Mouse (Mus musculus) liver, adult 10 weeks (tissue): ENCODE measurements around the gene Ddx49. TPM values are rescaled to one million over a fixed set of nuclear protein-coding genes. Genes with fewer than 3 reads are reported as not detected.

Experiments
- polyA plus RNA-seq: library from polyadenylated mRNA; stranded (reverse); fragments of 350-450 nt; fragmentation: Illumina TruSeq; extraction: RNeasy Lipid Tissue Mini Kit (QIAGEN cat#74804); gene quantifications from one replicate; pipeline ENCODE4 v1.2.3, GENCODE M21; 2014; ENCODE audit warnings: low read depth, low replicate concordance

The Ddx49 gene
- 3.4 TPM for polyA plus RNA-seq

DNA sequence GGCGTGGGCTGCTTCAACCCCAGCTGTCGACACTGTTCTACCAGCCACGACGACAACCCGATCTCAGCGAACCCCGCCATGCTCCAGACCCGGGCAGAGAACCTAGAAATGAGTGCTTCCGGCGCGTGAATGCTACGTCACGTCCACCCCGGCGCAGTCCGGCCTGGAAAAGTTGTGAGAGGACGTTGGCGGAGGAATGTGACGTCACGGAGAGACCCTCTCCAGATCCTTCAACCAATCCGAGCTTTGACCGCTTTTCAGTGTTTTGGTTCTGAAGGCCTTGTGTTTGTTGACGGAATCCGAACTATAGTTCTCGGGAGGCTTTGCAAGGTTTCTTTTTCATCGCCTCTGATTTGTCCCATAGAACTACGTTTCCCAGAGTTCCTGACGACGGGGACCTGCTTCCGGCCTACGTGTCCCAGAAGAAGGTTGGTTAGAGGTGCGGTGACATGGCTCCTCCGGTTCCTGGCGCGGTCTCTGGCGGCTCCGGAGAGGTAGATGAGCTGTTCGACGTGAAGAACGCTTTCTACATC, at the start of gene Ddx49, which contains the start of gene Cope:
Ddx49 (minus strand) TSS at position 132 of the 533 bp plus-strand sequence.
Cope (plus strand) TSS at position 161 of the 533 bp plus-strand sequence.

DNA sequence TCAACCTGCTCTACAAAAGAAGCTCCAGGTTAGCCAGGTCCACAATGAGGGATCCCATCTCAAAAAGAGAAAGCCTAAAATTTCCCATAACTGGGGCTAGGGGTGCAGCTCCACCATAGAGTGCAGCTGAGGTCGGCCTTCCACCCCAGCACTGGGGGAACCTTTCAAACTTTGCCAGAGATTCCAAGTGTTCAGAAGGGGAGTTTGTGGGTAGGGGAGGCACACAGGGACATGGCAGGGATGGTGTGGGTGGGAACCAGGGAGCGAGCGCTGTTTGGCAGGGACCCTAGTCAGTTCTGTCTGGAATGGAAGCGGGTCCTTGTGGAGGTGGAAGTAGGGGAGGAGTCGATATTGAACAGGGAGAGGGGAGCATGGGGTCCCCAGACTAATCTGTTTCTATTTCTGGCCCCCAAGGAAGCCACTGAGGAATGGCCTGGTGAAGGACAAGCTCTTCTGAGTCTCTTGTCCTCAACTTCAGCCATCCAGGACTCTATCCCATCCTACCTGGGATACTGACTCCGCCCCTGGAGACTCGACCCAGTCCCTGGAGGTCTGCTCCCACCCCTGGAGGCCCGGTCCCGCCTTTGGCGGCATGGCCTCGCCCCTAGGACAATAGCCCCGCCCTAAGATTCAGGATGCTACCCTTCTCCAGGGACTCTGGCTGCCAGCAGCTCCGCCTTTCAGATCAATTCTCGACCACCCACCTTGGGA, 27.0 kb upstream of the Ddx49 start, which contains the start of gene Gdf1:
Gdf1 (plus strand) TSS at position 694 of the 711 bp plus-strand sequence.

GRCm38 (mm10) chr8:70315624-70316510, 13.6 kb upstream of the Ddx49 start, which contains the start of gene Cers1:
TSS of gene Cers1 (plus strand) at chr8:70315775.

DNA sequence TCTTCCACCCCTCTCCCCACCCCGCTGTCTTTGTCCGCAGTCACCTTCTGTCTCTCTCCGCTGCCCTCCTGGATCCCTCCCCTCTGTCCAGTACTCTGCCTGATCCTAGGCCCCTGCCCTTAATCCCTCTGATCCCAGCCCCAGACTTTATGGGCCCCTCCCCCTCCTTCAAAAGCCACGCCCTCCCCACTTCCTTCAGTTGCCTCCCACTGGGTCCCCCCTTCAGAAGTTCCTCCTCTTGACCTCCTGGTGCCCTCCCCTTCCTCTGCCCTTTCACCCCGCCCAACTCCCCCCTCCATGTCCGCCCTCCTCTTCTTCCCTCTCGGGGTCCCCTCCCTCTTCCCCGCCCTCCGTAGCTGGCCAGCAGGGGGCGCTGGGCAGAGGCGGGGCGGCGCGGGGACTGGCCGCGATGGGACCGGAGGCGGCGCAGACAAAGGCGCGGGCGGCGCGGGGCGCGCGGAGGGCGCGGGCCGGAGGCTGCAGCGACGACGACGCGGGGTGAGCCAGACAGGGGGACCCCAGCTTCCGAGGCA, 19.6 kb downstream of the Ddx49 start, which contains the start of gene Homer3:
Homer3 (plus strand) TSS at position 225 of the 533 bp plus-strand sequence.

Other genes with a start within 250 kb of the Ddx49 start
- gene Tm6sf2, start 229.6 kb downstream of the Ddx49 start, polyA plus RNA-seq: 11.7 TPM
- 1.4 TPM for gene Hapln4, start 219.0 kb downstream of the Ddx49 start, polyA plus RNA-seq
- gene Ncan, start 181.6 kb downstream of the Ddx49 start, polyA plus RNA-seq: not detected
- 2.1 TPM for gene Nr2c2ap, start 171.2 kb downstream of the Ddx49 start, polyA plus RNA-seq
- gene Rfxank, start 163.3 kb downstream of the Ddx49 start, polyA plus RNA-seq: 1.4 TPM
- 5.6 TPM for gene Borcs8, start 163.0 kb downstream of the Ddx49 start, polyA plus RNA-seq
- not detected for gene Mef2b, start 162.8 kb downstream of the Ddx49 start, polyA plus RNA-seq
- gene Tmem161a, start 130.1 kb downstream of the Ddx49 start, polyA plus RNA-seq: 3.0 TPM
- 12.2 TPM for gene Slc25a42, start 90.2 kb downstream of the Ddx49 start, polyA plus RNA-seq
- 2.6 TPM for gene Sugp2, start 68.3 kb downstream of the Ddx49 start, polyA plus RNA-seq
- gene Armc6, start 68.0 kb downstream of the Ddx49 start, polyA plus RNA-seq: 0.87 TPM
- not detected for gene Homer3, start 19.7 kb downstream of the Ddx49 start, polyA plus RNA-seq
- 4.9 TPM for gene Cope, start within 50 bp of the Ddx49 start, polyA plus RNA-seq
- gene Cers1, start 13.3 kb upstream of the Ddx49 start, polyA plus RNA-seq: not detected
- not detected for gene Gdf1, start 27.3 kb upstream of the Ddx49 start, polyA plus RNA-seq
- 2.4 TPM for gene Upf1, start 50.8 kb upstream of the Ddx49 start, polyA plus RNA-seq
- gene Comp, start 71.1 kb upstream of the Ddx49 start, polyA plus RNA-seq: not detected
- 0.74 TPM for gene Crtc1, start 137.1 kb upstream of the Ddx49 start, polyA plus RNA-seq
- 1.5 TPM for gene Klhl26, start 174.5 kb upstream of the Ddx49 start, polyA plus RNA-seq
- gene Tmem59l, start 184.9 kb upstream of the Ddx49 start, polyA plus RNA-seq: not detected
- gene Crlf1, start 190.7 kb upstream of the Ddx49 start, polyA plus RNA-seq: not detected
- 2.4 TPM for gene Rex1bd, start 204.3 kb upstream of the Ddx49 start, polyA plus RNA-seq
- 13.6 TPM for gene Uba52, start 208.3 kb upstream of the Ddx49 start, polyA plus RNA-seq
- 10.3 TPM for gene Fkbp8, start 225.2 kb upstream of the Ddx49 start, polyA plus RNA-seq
- gene Kxd1, start 225.5 kb upstream of the Ddx49 start, polyA plus RNA-seq: 11.4 TPM
- gene Ell, start 237.0 kb upstream of the Ddx49 start, polyA plus RNA-seq: 2.1 TPM